Mouse (Mus musculus): ENCODE results near the gene Gsdmc3. TPM values are rescaled to one million over a fixed set of nuclear protein-coding genes. Genes with fewer than 3 reads are reported as not detected.
"Not testable (repeated sequence)": the region's sequence is repeated elsewhere in the genome, so short reads cannot be mapped to it uniquely, and the experiment has no call there.

Gsdmc3 gene
- not detected in 2 replicates for polyA plus RNA-seq (2015; fragmentation: Nextera tagmentation; extraction: Ambion mirVana)

DNA sequence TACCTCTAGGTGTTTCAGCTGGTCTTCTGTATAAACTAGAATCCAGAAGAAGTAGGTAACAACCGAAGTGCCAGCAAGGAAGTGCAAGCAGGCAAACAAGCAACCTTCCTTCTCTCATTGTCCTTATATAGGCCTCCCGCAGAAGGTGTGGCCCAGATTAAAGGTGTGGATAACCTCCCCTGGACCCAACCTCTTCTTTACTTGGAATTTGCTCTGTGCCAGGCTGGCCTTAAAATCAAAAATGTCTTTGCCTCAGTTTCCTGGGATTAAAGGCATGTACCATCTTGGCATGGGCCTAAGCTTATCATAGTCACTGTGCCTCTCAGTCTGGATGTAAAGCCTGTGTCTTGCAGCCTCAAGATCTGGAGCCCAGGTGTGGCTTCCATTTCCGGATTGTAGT, at the start of gene Gsdmc3:
TSS of gene Gsdmc3 (minus strand) at position 101 of the 400 bp plus-strand sequence.
- not testable (repeated sequence) for H3K4me2 ChIP-seq (replicated peaks); H3K36me3 ChIP-seq; ATAC-seq (replicated peaks); H3K27me3 ChIP-seq; H3K4me3 ChIP-seq; H3K9ac ChIP-seq (replicated peaks); H3K4me1 ChIP-seq; H3K9me3 ChIP-seq; H3K27ac ChIP-seq (replicated peaks)
- 95% methylated on average over 1 of the region's 3 CpGs for WGBS

DNA sequence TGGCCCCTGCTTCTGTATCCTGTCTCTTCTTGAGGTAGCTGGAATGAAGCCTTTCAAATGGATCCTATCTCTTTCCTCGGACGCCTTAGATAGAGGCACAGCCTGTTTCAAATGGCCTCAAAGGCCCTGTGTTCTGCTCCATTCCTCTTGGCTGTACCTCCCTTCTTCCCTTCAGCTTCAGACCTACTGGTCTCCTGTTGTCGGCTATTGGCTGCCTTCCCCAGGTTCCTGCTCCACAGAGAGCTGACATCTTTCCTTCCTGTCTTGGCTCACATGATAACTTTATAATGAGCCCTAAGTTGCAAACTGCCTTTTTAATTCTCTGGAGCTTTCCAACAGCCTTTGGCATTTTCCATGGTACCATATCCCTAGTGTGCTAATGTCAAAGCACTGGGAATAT, 47.8 kb upstream of the Gsdmc3 start:
- H3K9me3 ChIP-seq = no peaks in the 10 kb centered on the region
- no peak overlapping the region for H3K4me3 ChIP-seq
- peaks cover 19% of the 10 kb centered on the region for H3K36me3 ChIP-seq
- no peak for ATAC-seq (replicated peaks)
- 92% methylated on average over 3 of the region's 3 CpGs for WGBS
- no peaks in the 10 kb centered on the region for H3K4me1 ChIP-seq
- no peak overlapping the region for H3K27ac ChIP-seq (replicated peaks)
- H3K27me3 ChIP-seq = no peaks in the 10 kb centered on the region
- no peak overlapping the region for H3K9ac ChIP-seq (replicated peaks)
- H3K4me2 ChIP-seq (replicated peaks) = no peak overlapping the region

GRCm38 (mm10) chr15:63924484-63924883, 46.1 kb upstream of the Gsdmc3 start:
- Histone ChIP-seq H3K4me2 (replicated peaks) (no peak overlapping the region), H3K36me3 (peaks cover 8% of the 10 kb centered on the region), H3K4me1 (no peaks in the 10 kb centered on the region), H3K27me3 (no peaks in the 10 kb centered on the region), H3K27ac (replicated peaks) (no peak overlapping the region), H3K4me3 (no peak overlapping the region), H3K9me3 (no peaks in the 10 kb centered on the region), H3K9ac (replicated peaks) (no peak overlapping the region)
- 0 out of 2 replicates have a peak, but pooled peaks have one; percentile 9 for ATAC-seq (replicated peaks)
- 98% methylated on average over 1 of the region's 1 CpGs for WGBS

GRCm38 (mm10) chr15:63921618-63922017, 43.3 kb upstream of the Gsdmc3 start:
- not testable (repeated sequence) for H3K9me3 ChIP-seq; H3K36me3 ChIP-seq; H3K4me3 ChIP-seq; H3K4me2 ChIP-seq (replicated peaks); ATAC-seq (replicated peaks); H3K27ac ChIP-seq (replicated peaks); H3K27me3 ChIP-seq; H3K4me1 ChIP-seq; H3K9ac ChIP-seq (replicated peaks)
- 100% methylated on average over 2 of the region's 5 CpGs for WGBS

- H3K4me3 ChIP-seq; H3K4me2 ChIP-seq (replicated peaks); H3K9ac ChIP-seq (replicated peaks); H3K27ac ChIP-seq (replicated peaks); H3K9me3 ChIP-seq; H3K27me3 ChIP-seq; ATAC-seq (replicated peaks); H3K4me1 ChIP-seq; H3K36me3 ChIP-seq: not testable (repeated sequence)
- 86% methylated on average over 2 of the region's 2 CpGs for WGBS
Measured at GRCm38 (mm10) chr15:63919728-63920127, 41.4 kb upstream of the Gsdmc3 start.

DNA sequence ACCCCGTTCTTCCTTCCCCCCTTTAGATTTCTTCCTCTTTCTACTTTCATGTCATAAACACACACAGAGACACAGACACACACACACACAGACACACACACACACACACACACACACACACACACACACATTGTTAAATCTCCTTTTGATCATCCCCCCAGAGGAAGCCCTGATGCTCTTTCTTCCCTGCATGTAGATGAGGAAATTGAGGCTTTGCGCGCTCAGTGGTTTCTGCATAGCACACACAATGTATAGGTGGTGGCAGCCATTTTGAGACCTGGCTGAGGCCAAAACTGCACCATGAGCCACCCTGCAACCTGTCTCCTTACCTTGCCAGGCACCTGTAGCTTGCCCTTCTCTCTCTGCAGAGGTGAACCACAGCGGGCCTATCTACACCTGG, 38.2 kb upstream of the Gsdmc3 start:
- not testable (repeated sequence) for H3K36me3 ChIP-seq; ATAC-seq (replicated peaks); H3K4me3 ChIP-seq; H3K27me3 ChIP-seq; H3K27ac ChIP-seq (replicated peaks); H3K4me1 ChIP-seq; H3K9me3 ChIP-seq; H3K4me2 ChIP-seq (replicated peaks); H3K9ac ChIP-seq (replicated peaks)
- WGBS = 92% methylated on average over 4 of the region's 4 CpGs

- H3K27me3 ChIP-seq; H3K9me3 ChIP-seq; H3K4me1 ChIP-seq; H3K9ac ChIP-seq (replicated peaks); H3K4me3 ChIP-seq; ATAC-seq (replicated peaks); H3K4me2 ChIP-seq (replicated peaks); H3K36me3 ChIP-seq; H3K27ac ChIP-seq (replicated peaks): not testable (repeated sequence)
- WGBS = 83% methylated on average over 2 of the region's 2 CpGs
Measured at GRCm38 (mm10) chr15:63912197-63912596, 33.8 kb upstream of the Gsdmc3 start, which contains the start of gene Gsdmc4. TSS of gene Gsdmc4 (minus strand) at chr15:63912297.

DNA sequence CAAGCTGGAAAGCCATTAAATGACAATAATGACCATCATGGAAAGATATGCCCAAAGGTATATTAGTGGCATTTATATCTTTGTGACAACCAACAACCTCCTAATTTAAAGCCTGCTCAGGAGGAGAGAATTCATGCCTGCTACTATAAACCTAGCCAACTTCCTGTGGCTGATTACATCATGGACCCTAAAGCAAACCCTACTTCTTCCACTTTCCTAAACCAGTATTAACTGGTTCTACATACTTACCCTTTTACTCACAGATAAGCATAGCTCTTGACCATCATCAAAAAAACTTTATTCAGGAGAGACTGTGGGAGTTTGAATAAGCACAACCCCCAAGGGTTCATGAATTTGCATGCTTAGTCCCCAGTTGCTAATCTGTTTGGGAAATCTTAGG, 31.5 kb upstream of the Gsdmc3 start:
- not testable (repeated sequence) for H3K27me3 ChIP-seq; H3K27ac ChIP-seq (replicated peaks); H3K36me3 ChIP-seq; H3K4me1 ChIP-seq; ATAC-seq (replicated peaks); H3K9ac ChIP-seq (replicated peaks); H3K4me2 ChIP-seq (replicated peaks); H3K4me3 ChIP-seq; H3K9me3 ChIP-seq

DNA sequence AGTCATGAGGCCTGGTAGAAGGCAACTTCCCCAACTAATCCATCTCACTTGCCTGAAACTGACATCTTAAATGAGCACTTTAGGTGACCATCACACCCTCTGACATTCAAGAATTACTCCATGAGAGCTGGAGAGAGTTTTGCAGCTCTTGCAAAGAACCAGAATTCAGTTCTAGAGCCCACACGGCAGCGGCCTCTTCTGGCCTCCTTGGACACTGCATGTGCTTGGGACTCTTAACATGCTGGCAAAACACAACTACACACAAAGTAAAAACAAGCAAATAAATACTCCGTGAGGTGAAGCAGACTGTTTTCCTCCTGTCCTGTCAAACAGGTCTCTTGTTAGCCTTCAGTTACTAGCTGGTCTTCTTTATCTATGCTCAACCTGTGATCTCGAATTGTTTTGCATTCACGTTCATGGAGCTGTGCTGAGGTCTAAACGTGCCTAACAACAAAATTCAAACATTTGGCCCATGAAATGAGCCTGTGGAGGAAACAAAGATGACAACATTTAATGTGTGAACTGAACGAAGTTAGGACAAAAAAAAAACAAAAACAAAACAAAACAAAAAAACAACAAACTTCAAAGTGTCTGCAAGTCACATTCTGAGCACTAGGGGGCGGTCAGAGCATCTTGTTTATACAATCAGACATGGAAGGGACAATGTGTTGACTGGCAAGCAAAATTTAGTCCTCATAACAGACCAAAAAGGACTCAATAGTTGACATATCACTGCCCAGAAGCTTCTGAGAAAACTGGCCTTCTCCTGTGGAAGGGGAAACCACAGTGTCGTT, 17.4 kb upstream of the Gsdmc3 start:
- not testable (repeated sequence) for H3K27ac ChIP-seq (replicated peaks); ATAC-seq (replicated peaks); H3K9ac ChIP-seq (replicated peaks); H3K4me1 ChIP-seq; H3K4me3 ChIP-seq; H3K36me3 ChIP-seq; H3K27me3 ChIP-seq; H3K4me2 ChIP-seq (replicated peaks); H3K9me3 ChIP-seq
- WGBS = 40% methylated on average over 9 of the region's 9 CpGs

DNA sequence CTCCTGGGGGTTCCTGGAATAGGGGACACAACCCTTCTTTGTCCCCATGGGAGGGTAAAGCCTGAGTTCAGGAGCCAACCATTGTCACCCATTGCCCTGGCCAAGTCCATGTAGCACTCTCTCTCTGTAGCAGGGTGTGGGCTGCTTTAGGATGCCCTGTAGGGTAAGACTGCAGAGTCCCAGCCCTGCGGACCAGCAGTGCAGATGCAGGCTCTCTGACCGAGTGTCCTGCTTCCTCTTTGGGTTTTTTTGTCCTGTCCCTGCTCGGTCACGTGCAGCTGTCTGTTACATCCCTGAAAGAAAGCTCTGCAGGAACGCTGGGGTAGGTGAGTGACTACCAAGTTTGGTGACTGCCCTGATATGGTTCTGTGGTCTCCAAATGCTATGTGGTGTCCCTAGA, 10.1 kb upstream of the Gsdmc3 start:
- H3K9ac ChIP-seq (replicated peaks); H3K4me1 ChIP-seq; H3K4me3 ChIP-seq; H3K27ac ChIP-seq (replicated peaks); H3K27me3 ChIP-seq; ATAC-seq (replicated peaks); H3K9me3 ChIP-seq; H3K36me3 ChIP-seq; H3K4me2 ChIP-seq (replicated peaks): not testable (repeated sequence)
- 69% methylated on average over 5 of the region's 5 CpGs for WGBS

DNA sequence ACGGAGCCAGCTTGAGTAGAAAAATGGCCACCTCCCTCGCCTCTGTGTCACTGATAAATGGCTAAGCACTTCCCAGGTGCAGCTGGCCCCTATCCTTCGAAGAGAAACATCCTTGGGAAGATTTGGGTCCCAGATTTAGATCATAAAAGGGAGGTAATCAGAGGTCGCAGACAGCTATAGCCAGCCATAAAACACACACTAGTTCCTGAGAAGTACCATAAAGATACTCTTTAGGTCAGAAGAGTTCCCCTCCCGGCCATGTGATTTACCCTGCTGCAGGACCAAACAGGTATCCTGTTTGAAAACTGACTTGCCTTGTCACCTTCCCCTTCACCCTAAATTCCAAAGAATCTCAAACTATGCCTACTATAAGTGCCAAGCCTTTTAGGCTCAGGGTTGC, 9.6 kb upstream of the Gsdmc3 start:
- not testable (repeated sequence) for H3K4me2 ChIP-seq (replicated peaks); H3K36me3 ChIP-seq; H3K9me3 ChIP-seq; ATAC-seq (replicated peaks); H3K27ac ChIP-seq (replicated peaks); H3K9ac ChIP-seq (replicated peaks); H3K4me3 ChIP-seq; H3K27me3 ChIP-seq; H3K4me1 ChIP-seq
- WGBS = no CpG with 5 or more reads among the region's 5 CpGs

- not testable (repeated sequence) for H3K9ac ChIP-seq (replicated peaks); H3K9me3 ChIP-seq; H3K36me3 ChIP-seq; H3K27ac ChIP-seq (replicated peaks); H3K4me3 ChIP-seq; H3K4me1 ChIP-seq; ATAC-seq (replicated peaks); H3K4me2 ChIP-seq (replicated peaks); H3K27me3 ChIP-seq
Measured at GRCm38 (mm10) chr15:63876160-63876559, 2.2 kb downstream of the Gsdmc3 start.

GRCm38 (mm10) chr15:63861965-63862364, 16.4 kb downstream of the Gsdmc3 start:
- H3K4me2 ChIP-seq (replicated peaks); H3K9ac ChIP-seq (replicated peaks); H3K27me3 ChIP-seq; H3K4me1 ChIP-seq; H3K36me3 ChIP-seq; H3K27ac ChIP-seq (replicated peaks); ATAC-seq (replicated peaks); H3K9me3 ChIP-seq; H3K4me3 ChIP-seq: not testable (repeated sequence)
- 46% methylated on average over 5 of the region's 5 CpGs for WGBS

Measured in forebrain, embryonic 15.5 days (tissue).